In the genomic region with DNA sequence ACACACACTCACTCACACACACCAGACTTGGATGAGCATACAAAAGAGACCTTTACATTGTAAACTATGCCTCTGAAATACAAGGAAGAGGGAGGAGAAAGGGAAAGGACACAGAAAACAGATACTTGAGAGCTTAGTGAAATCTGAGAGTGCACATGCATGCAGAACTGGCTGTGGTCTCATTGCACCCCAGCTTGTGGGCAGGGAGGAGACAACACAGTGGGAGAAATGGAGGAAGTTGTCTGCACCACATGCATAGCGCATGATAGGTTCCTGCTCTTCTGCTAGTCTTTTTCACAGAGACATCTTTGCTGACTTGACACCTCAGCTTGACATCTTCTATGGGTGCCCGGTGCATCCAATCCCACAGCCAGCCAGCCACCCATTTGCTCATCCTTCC, we compare ENCODE assay signal across 24 mouse cellular contexts.
"Had no signal": no experiment of that assay in that cellular context is flagged by ENCODE, and none has a peak within 500 bp of the region (broad histone marks: within the 10 kb centered on the region; RNA-seq: fewer than 3 reads in every experiment).

No protein-coding gene starts in this region.

- H3K36me3 ChIP-seq: heart, embryonic 10.5 days; heart, embryonic 13.5 days; heart, embryonic 15.5 days; hindbrain, embryonic 13.5 days; hindbrain, embryonic 15.5 days; kidney, embryonic 15.5 days; limb, embryonic 13.5 days; limb, embryonic 15.5 days; liver, embryonic 12.5 days had no signal

- H3K9ac ChIP-seq: forebrain, postnatal 0 days; heart, embryonic 13.5 days; heart, embryonic 15.5 days; hindbrain, embryonic 13.5 days; hindbrain, embryonic 15.5 days; kidney, embryonic 15.5 days; limb, embryonic 13.5 days; limb, embryonic 15.5 days; liver, embryonic 12.5 days; liver, embryonic 14.5 days had no signal

- H3K4me2 ChIP-seq: heart, embryonic 13.5 days; heart, embryonic 15.5 days; hindbrain, embryonic 13.5 days; hindbrain, embryonic 15.5 days; kidney, embryonic 15.5 days; limb, embryonic 13.5 days; limb, embryonic 15.5 days; liver, embryonic 12.5 days had no signal

- H3K4me1 ChIP-seq: heart, embryonic 10.5 days; heart, embryonic 13.5 days; heart, embryonic 15.5 days; hindbrain, embryonic 13.5 days; hindbrain, embryonic 15.5 days; liver, embryonic 12.5 days had no signal

- DNase-seq: forebrain, postnatal 0 days; gastrocnemius, postnatal 14 days; gastrocnemius, postnatal 36 days; heart, adult 18-20 months; heart, postnatal 14 days; heart, postnatal 36 days; kidney, adult 18-20 months; kidney, adult 8-10 months; kidney, postnatal 14 days; layer of hippocampus, adult 9-11 months; layer of hippocampus, postnatal 36 days; left cerebral cortex, postnatal 4 days had no signal

- H3K4me3 ChIP-seq: heart, embryonic 10.5 days; heart, embryonic 13.5 days; heart, embryonic 15.5 days; hindbrain, embryonic 13.5 days; hindbrain, embryonic 15.5 days; kidney, embryonic 15.5 days; limb, embryonic 13.5 days; limb, embryonic 15.5 days; liver, embryonic 12.5 days had no signal

- H3K27me3 ChIP-seq: hindbrain, embryonic 13.5 days; hindbrain, embryonic 15.5 days; kidney, embryonic 15.5 days; limb, embryonic 13.5 days; limb, embryonic 15.5 days had no signal

- H3K9me3 ChIP-seq: heart, embryonic 10.5 days; heart, embryonic 13.5 days; heart, embryonic 15.5 days; hindbrain, embryonic 13.5 days; hindbrain, embryonic 15.5 days; kidney, embryonic 15.5 days; limb, embryonic 13.5 days; limb, embryonic 15.5 days; liver, embryonic 12.5 days had no signal

- ATAC-seq: forebrain, postnatal 0 days; hindbrain, postnatal 0 days; intestine, embryonic 16.5 days; liver, embryonic 12.5 days had no signal

- H3K27ac ChIP-seq: heart, embryonic 10.5 days; heart, embryonic 13.5 days; heart, embryonic 15.5 days; hindbrain, embryonic 13.5 days; hindbrain, embryonic 15.5 days; hindbrain, postnatal 0 days; kidney, embryonic 15.5 days; limb, embryonic 13.5 days; limb, embryonic 15.5 days; liver, embryonic 12.5 days; liver, embryonic 14.5 days had no signal
